Mouse (Mus musculus) midbrain, embryonic 12.5 days (tissue): ENCODE measurements around the gene Orc3. TPM values are rescaled to one million over a fixed set of nuclear protein-coding genes. Genes with fewer than 3 reads are reported as not detected.

Experiments
- ATAC-seq: fragments of 200-750 bp; cut with Nextera tagmentation; 2 replicates; pipeline ENCODE4 v1.8.0; 2017; ENCODE audit warnings: low read depth, moderate TSS enrichment, moderate library complexity; ENCODE audit not compliant: low FRiP score
- H3K27ac ChIP-seq: fragments of 300-500 bp; sonication (generic); replicated peaks from 2 replicates; pipeline ENCODE4 v1.5.1; 2016; ENCODE audit warnings: mild to moderate bottlenecking
- H3K27me3 ChIP-seq: fragments of 300-500 bp; sonication (generic); 2 replicates; pipeline ENCODE4 v1.6.1; 2016; ENCODE audit warnings: mild to moderate bottlenecking
- H3K36me3 ChIP-seq: fragments of 300-500 bp; sonication (generic); 2 replicates; pipeline ENCODE4 v1.6.1; 2016
- H3K4me1 ChIP-seq: fragments of 300-500 bp; sonication (generic); 2 replicates; pipeline ENCODE4 v1.6.1; 2016
- H3K4me2 ChIP-seq: fragments of 300-500 bp; sonication (generic); replicated peaks from 2 replicates; pipeline ENCODE4 v1.6.1; 2016; ENCODE audit warnings: mild to moderate bottlenecking, moderate library complexity
- H3K4me3 ChIP-seq: fragments of 300-500 bp; sonication (generic); 2 replicates; pipeline ENCODE4 v1.5.1; 2016; ENCODE audit warnings: mild to moderate bottlenecking
- H3K9ac ChIP-seq: fragments of 300-500 bp; sonication (generic); replicated peaks from 2 replicates; pipeline ENCODE4 v1.6.1; 2016; ENCODE audit warnings: mild to moderate bottlenecking, moderate library complexity
- H3K9me3 ChIP-seq: fragments of 300-500 bp; sonication (generic); 2 replicates; pipeline ENCODE4 v1.6.1; 2016; ENCODE audit warnings: mild to moderate bottlenecking
- WGBS: fragments of 180-500 bp; shearing (Covaris S2); methylation state at CpG from one replicate; pipeline ENCODE4 v1.1.7; 2016; 5-methylcytosine and 5-hydroxymethylcytosine counted together
- polyA plus RNA-seq: library from polyadenylated mRNA; unstranded; fragments of >200 nt; fragmentation: Nextera tagmentation; extraction: Ambion mirVana; gene quantifications from 2 replicates; pipeline ENCODE4 v1.2.1, GENCODE M21; 2016

Gene Orc3
- 110 and 114 TPM in 2 replicates for polyA plus RNA-seq

DNA sequence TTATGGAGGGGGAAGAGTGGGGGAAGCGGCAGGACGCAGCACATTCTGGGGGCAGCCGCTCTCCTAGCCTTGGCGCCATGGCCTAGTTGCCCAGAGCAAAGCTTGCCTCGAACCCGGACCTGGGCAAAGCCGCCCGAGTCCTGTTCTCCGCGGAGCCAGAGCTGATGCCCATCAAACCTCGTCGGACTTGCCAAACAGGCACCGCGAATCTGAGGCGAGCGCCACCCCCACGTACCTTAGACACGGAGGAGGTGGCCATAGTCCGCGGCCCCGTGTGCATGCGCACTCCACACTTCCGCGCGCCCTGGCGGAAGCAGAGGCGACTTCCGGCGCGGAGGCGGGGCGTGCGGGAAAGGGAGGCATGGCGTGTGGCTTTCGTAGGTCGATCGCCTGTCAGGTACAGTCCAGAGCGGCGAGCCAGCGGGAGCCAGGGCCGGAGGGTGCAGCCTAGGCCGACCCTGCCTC lies at the start of gene Orc3, which contains the start of gene Rars2:
Orc3 (minus strand) TSS at position 315 of the 465 bp plus-strand sequence.
Rars2 (plus strand) TSS at position 328 of the 465 bp plus-strand sequence.
- Histone ChIP-seq H3K4me1 (peaks cover 23% of the 10 kb centered on the region), H3K4me3 (peak within 1 kb of the TSS; percentile 78), H3K4me2 (peak within 1 kb of the TSS; percentile 95), H3K27me3 (no peaks in the 10 kb centered on the region), H3K36me3 (0 out of 2 replicates have a peak, but pooled peaks cover 2% of the 10 kb centered on the region), H3K9ac (peak within 1 kb of the TSS; percentile 84), H3K9me3 (no peaks in the 10 kb centered on the region), H3K27ac (peak within 1 kb of the TSS; percentile 75)
- peak; percentile 99 for ATAC-seq
- under 1% methylated on average over 42 of the region's 42 CpGs for WGBS

DNA sequence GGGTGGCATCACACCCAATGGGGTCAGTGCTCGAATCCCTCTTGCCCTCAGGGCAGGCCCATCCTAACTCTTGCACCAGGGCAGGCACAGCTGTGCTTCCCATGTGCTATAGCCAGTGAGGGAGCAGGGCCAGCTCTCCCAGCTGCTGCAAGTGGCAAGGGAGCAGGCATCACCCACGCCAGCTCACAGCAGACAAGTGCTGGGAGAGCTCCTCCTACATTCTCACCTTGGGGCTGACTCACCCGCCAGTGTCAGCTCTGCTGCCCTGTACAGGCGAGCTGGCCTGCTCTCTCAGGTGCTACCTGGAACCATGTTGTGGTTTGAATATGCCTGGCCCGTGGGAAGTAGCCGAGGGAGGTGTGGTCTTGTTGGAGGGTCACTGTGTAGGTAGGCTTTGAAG lies 47.2 kb upstream of the Orc3 start:
- ATAC-seq = no peak
- no peak overlapping the region for H3K4me2 ChIP-seq
- H3K9me3 ChIP-seq = no peaks in the 10 kb centered on the region
- no peak overlapping the region for H3K27ac ChIP-seq
- H3K9ac ChIP-seq = no peak overlapping the region
- peaks cover 86% of the 10 kb centered on the region for H3K36me3 ChIP-seq
- H3K27me3 ChIP-seq = no peaks in the 10 kb centered on the region
- WGBS = 87% methylated on average over 6 of the region's 6 CpGs
- H3K4me3 ChIP-seq = no peak overlapping the region
- no peaks in the 10 kb centered on the region for H3K4me1 ChIP-seq

DNA sequence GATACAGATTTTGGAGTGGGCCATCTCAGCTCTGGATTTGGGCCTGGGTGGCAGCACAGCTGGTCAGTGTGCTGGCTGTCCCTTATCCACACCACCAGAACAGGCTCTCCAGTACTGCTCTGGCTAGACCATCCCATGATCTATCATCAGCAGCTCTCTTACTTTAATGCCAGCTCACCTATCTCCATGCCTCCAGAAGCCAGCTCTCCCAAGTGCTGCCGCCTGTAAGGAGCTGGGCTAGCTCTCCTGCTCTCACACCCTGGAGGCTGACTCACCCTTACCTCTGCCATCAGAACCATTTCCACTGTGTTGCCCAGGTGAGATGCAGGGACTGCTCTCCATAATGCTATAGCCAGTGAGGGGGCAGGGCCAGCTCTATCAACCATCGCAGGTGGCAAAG lies 46.8 kb upstream of the Orc3 start:
- H3K4me2 ChIP-seq = no peak overlapping the region
- H3K27ac ChIP-seq = no peak overlapping the region
- WGBS = 89% methylated on average over 2 of the region's 2 CpGs
- no peaks in the 10 kb centered on the region for H3K9me3 ChIP-seq
- ATAC-seq = no peak
- H3K4me1 ChIP-seq = no peaks in the 10 kb centered on the region
- no peak overlapping the region for H3K9ac ChIP-seq
- H3K4me3 ChIP-seq = no peak overlapping the region
- H3K27me3 ChIP-seq = no peaks in the 10 kb centered on the region
- peaks cover 85% of the 10 kb centered on the region for H3K36me3 ChIP-seq

DNA sequence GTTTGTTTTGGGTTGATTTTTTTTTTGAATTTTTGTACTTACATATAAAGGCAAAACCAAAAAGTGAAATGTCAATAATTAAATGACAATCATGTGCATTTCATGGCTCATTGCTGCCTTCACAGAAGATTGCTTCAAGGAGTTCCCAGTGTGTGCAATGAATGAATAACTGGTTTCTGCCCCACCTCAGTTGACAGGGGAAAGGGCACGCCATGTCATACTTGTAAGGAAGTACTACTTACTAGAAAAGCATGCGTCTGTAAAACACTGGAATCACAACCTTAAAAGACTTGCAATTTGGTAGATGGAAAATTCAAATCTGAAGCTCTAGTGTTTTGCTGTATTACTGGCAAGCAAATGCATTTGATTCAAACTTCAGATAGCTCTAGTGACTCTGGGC lies 44.3 kb upstream of the Orc3 start:
- H3K27me3 ChIP-seq = no peaks in the 10 kb centered on the region
- no peak overlapping the region for H3K4me2 ChIP-seq
- H3K9ac ChIP-seq = no peak overlapping the region
- no peaks in the 10 kb centered on the region for H3K4me1 ChIP-seq
- no peak overlapping the region for H3K4me3 ChIP-seq
- 95% methylated on average over 2 of the region's 2 CpGs for WGBS
- no peaks in the 10 kb centered on the region for H3K9me3 ChIP-seq
- H3K36me3 ChIP-seq = peaks cover 85% of the 10 kb centered on the region
- no peak overlapping the region for H3K27ac ChIP-seq
- ATAC-seq = no peak

DNA sequence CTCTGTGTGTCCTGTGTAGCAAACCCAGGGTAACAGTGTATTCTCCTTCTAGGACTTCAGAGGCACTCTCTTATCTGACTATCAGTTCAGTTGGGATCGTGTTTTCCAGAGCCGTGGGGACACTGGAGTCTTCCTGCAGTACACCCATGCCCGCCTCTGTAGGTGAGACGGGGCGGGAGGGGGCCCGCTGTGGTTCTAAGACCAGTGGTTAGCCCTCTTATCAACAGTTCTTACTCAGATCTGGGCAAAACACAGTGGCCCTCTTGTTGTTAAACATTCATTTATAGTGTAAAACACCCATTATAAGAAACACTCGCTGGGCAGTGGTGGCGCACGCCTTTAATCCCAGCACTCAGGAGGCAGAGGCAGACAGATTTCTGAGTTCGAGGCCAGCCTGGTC lies 41.4 kb upstream of the Orc3 start:
- Histone ChIP-seq H3K4me3 (no peak overlapping the region), H3K4me2 (no peak overlapping the region), H3K27me3 (no peaks in the 10 kb centered on the region), H3K27ac (no peak overlapping the region), H3K9me3 (no peaks in the 10 kb centered on the region), H3K36me3 (peaks cover 80% of the 10 kb centered on the region), H3K9ac (no peak overlapping the region), H3K4me1 (no peaks in the 10 kb centered on the region)
- 97% methylated on average over 10 of the region's 10 CpGs for WGBS
- no peak for ATAC-seq

DNA sequence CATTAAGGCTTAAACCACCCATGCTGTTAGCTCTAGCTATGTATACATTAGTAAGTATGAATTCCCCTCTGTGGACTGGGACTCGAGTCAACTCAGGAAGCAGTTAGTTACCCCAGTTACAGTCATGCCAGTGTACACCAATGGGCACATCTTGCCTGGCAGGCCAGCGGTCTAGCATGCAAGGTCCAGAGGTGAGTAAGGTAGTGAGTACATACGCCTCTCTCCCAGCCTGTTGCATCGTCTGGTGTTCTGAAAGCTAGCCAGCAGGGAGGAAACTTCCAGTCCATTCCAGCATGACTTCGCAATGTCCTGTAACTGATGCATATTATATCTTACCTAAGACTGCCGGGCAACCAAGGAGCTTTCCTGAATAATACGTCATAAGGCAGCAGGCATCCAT lies 38.4 kb upstream of the Orc3 start:
- H3K4me3 ChIP-seq = no peak overlapping the region
- H3K27ac ChIP-seq = no peak overlapping the region
- H3K9me3 ChIP-seq = no peaks in the 10 kb centered on the region
- no peak for ATAC-seq
- peaks cover 59% of the 10 kb centered on the region for H3K36me3 ChIP-seq
- WGBS = 91% methylated on average over 7 of the region's 7 CpGs
- no peak overlapping the region for H3K9ac ChIP-seq
- H3K4me2 ChIP-seq = no peak overlapping the region
- no peaks in the 10 kb centered on the region for H3K4me1 ChIP-seq
- H3K27me3 ChIP-seq = no peaks in the 10 kb centered on the region

DNA sequence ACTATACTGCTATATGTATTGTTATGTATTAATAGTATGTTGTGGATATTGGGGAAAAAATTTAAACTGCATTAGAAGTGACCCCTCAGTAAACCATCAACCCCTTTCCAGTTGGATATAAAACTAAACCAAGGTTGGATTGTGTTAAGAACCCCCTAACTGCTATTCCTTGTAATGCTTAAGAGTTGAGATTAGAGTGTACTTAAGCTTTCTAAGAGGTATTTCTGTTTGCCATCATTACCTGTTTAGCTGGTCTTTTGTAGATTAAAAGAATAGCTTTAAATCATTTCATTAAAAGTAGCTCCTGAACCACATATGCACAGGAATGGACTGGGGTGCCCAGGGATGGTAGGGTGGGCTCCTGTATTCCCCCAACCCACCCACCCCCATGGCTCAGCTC lies 30.0 kb upstream of the Orc3 start:
- Histone ChIP-seq H3K36me3 (peaks cover 51% of the 10 kb centered on the region), H3K9me3 (no peaks in the 10 kb centered on the region), H3K4me2 (no peak overlapping the region), H3K27ac (no peak overlapping the region), H3K4me1 (no peaks in the 10 kb centered on the region), H3K9ac (no peak overlapping the region), H3K4me3 (no peak overlapping the region), H3K27me3 (no peaks in the 10 kb centered on the region)
- ATAC-seq = no peak

DNA sequence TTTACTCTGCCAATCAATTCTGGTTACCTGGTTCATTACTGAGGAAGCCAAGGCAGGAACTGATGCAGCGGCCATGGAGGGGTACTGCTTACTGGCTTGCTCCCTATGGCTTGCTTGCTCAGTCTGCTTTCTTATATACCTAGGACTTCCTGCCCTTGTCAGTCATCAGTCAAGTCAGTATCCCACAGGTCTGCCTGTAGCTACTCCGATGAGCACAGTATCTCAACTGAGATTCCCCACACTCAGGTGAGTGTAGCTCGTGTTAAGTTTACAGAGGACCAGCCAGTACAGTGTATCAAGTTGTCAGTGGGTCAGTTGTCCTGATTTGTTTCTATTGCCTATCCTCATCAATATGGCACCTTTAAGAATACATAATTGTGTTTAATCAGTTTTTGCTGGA lies 26.0 kb upstream of the Orc3 start:
- 97% methylated on average over 3 of the region's 3 CpGs for WGBS
- H3K27me3 ChIP-seq = no peaks in the 10 kb centered on the region

DNA sequence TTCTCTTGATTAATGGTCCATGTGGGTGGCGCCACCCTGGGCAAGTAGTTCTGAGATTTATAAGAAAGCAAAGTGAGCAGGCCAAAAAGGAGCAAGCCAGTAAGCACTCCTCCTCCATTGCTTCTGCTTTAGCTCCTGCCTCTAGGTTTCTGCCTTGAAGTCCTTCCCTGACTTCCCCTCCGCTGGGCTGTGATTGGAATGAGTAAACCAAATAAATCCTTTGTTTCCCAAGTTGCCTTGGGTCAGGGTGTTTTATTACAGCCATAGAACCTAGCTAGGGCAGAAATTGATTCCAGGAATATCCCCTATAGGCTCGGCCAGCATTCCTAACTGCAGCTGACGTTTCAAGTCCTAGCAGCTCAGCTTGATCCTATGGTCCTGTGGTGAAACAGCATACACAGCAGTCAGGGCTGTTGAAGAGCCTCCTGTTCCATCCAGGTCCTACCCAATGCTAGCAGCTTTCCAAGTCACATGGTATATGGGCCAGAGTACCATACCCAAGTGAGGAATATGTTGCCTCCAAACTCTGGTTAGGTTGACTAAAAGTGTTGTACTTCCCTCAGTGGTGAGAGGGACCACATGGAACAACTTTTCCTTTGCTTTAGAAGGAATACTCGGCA lies 25.1 kb upstream of the Orc3 start:
- Histone ChIP-seq H3K36me3 (peaks cover 31% of the 10 kb centered on the region), H3K4me3 (no peak overlapping the region), H3K27me3 (no peaks in the 10 kb centered on the region), H3K4me2 (no peak overlapping the region), H3K9ac (no peak overlapping the region), H3K4me1 (no peaks in the 10 kb centered on the region), H3K9me3 (no peaks in the 10 kb centered on the region), H3K27ac (no peak overlapping the region)
- 87% methylated on average over 5 of the region's 5 CpGs for WGBS
- ATAC-seq = no peak

More for the DNA sequence above, 26.0 kb upstream of the Orc3 start:
- Histone ChIP-seq H3K9ac (no peak overlapping the region), H3K4me1 (no peaks in the 10 kb centered on the region), H3K9me3 (no peaks in the 10 kb centered on the region), H3K4me2 (no peak overlapping the region), H3K27ac (no peak overlapping the region), H3K4me3 (no peak overlapping the region), H3K36me3 (peaks cover 32% of the 10 kb centered on the region)
- ATAC-seq = no peak

DNA sequence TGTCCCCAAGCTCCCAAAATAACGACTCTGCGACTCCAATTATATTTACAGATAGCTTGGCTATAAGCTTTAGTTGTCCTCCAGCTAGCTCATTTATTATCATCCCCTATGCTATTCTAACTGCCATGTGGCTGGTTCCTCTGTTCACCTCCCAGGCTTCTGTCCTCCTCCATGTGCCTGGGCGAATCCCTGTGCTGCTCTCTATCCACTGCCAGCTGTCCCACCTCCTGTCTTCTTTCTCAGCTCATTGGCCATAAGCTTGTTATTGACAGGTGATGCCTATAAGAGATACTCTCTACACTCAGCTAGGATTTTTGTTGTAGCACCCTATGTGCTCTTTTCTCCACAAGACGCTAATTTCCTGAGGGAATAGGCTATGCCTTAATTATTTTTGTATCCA lies 23.1 kb upstream of the Orc3 start:
- Histone ChIP-seq H3K27ac (no peak overlapping the region), H3K27me3 (no peaks in the 10 kb centered on the region), H3K4me2 (no peak overlapping the region), H3K4me3 (no peak overlapping the region), H3K4me1 (no peaks in the 10 kb centered on the region), H3K9ac (no peak overlapping the region), H3K9me3 (no peaks in the 10 kb centered on the region), H3K36me3 (peaks cover 36% of the 10 kb centered on the region)
- 90% methylated on average over 4 of the region's 4 CpGs for WGBS
- ATAC-seq = no peak

DNA sequence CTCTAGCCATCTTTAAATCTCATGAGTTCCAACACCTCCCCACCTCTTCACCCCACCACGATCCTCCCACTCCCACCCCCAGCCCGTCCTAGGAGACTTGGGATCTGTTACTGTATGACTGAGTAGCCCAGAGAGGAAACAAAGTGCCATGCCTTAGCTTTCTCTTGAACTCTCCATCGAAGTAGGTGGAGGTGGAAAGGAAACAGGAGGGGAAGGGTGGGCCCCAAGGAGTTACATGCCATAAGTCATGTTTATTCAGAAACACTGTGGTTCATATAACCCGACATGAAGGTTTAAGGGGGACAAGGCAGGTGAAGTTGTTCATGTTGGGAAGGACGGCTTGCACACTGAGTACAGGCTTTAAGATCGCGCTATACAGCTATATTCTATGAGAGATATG lies 22.6 kb upstream of the Orc3 start:
- WGBS = 96% methylated on average over 7 of the region's 7 CpGs
- no peak for ATAC-seq
- no peak overlapping the region for H3K4me2 ChIP-seq
- no peaks in the 10 kb centered on the region for H3K4me1 ChIP-seq
- no peaks in the 10 kb centered on the region for H3K9me3 ChIP-seq
- no peak overlapping the region for H3K27ac ChIP-seq
- H3K9ac ChIP-seq = no peak overlapping the region
- H3K4me3 ChIP-seq = no peak overlapping the region
- no peaks in the 10 kb centered on the region for H3K27me3 ChIP-seq
- H3K36me3 ChIP-seq = peaks cover 31% of the 10 kb centered on the region

DNA sequence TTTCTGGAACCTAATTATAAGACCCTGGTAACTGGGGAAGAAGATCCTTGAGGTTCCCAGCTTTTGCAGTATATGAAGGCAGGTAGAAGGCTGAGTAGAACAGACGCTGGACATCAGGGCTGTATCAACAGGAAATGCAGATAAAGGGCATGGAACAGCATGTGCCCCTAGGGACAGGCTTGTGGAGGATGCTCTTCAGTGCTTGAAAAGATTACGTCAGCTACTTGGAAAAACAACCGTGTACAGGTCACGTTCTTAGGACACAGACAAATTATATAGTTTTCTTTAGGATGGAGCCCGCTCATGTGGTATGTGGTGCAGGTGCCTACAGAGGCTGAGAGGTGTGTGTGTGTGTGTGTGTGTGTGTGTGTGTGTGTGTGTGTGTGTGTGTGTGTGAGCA lies 21.3 kb upstream of the Orc3 start:
- no peak for ATAC-seq
- Histone ChIP-seq H3K27ac (no peak overlapping the region), H3K27me3 (no peaks in the 10 kb centered on the region), H3K36me3 (peaks cover 35% of the 10 kb centered on the region), H3K9ac (no peak overlapping the region), H3K4me2 (no peak overlapping the region), H3K4me1 (no peaks in the 10 kb centered on the region), H3K4me3 (no peak overlapping the region), H3K9me3 (no peaks in the 10 kb centered on the region)
- 90% methylated on average over 5 of the region's 5 CpGs for WGBS

DNA sequence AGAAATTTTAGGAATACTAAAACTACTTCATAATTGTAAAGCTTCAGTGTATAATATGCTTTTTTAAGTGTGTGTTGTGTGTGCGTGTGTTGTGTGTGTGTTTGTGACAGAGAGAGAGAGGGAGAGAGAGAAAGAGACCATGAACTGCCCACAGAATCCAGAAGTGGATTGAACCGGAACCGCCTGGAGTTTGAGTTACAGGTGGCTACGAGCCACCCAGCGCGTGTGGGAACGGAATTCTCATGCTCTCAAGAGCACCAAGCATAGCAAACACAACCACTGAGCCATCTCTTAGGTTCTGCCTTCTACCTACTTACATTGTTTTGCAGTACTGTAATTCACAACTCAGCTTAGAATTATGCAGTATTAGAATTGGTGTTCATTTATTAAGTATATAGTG lies 19.4 kb upstream of the Orc3 start:
- Histone ChIP-seq H3K4me1 (no peaks in the 10 kb centered on the region), H3K27ac (no peak overlapping the region), H3K4me2 (no peak overlapping the region), H3K27me3 (no peaks in the 10 kb centered on the region), H3K4me3 (no peak overlapping the region), H3K36me3 (peaks cover 35% of the 10 kb centered on the region), H3K9me3 (no peaks in the 10 kb centered on the region), H3K9ac (no peak overlapping the region)
- no peak for ATAC-seq
- 95% methylated on average over 7 of the region's 7 CpGs for WGBS
